Mouse (Mus musculus) liver, postnatal 0 days (tissue): ENCODE data around the gene Psmd11.

Source experiments
- CTCF ChIP-seq: sonication (generic); IDR thresholded peaks from 2 replicates; pipeline ENCODE4 v1.5.1; 2016; ENCODE audit warnings: antibody characterized with exemption, low read depth
- EP300 ChIP-seq: IDR thresholded peaks from 2 replicates; pipeline ENCODE4 v1.6.1; 2016; ENCODE audit warnings: antibody characterized with exemption, low read depth, mild to moderate bottlenecking

DNA sequence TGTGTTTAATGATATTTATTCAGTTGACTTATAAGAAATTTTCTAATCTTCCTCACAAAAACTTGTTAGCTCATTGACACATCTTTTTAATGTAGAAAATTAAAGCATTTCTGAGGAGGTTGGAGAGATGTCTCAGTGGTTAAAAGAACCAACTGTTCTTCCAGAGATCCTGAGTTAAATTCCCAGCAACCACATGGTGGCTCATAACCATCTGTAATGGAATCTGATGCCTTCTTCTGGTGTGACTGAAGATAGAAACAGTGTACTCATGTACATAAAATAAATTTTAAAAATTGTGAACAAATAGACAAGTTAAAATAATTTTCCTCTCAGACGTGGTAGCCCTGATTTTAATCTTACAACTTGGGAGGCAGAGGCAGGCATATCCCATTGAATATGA is 38.5 kb upstream of the Psmd11 start:
- TF ChIP-seq CTCF, result no peak
- no peak for TF ChIP-seq EP300
